Mouse (Mus musculus) G1E (cell line): ENCODE results near the gene Rrm2.

ENCODE experiments used
- CTCF ChIP-seq: IDR thresholded peaks from 2 replicates; pipeline ENCODE4 v1.5.1; 2012; ENCODE audit warnings: low read depth, low read length, inconsistent platforms, mixed read lengths
- GATA1 ChIP-seq: IDR thresholded peaks from 2 replicates; pipeline ENCODE4 v1.6.1; 2012; ENCODE audit warnings: borderline replicate concordance, low read length, inconsistent platforms, mixed read lengths
- GATA2 ChIP-seq: IDR thresholded peaks from 2 replicates; pipeline ENCODE4 v1.6.1; 2012; ENCODE audit warnings: low read depth, low read length, inconsistent platforms, borderline replicate concordance
- TAL1 ChIP-seq: conservative IDR thresholded peaks from 2 replicates; pipeline ENCODE4 v1.6.1; 2012; ENCODE audit warnings: low read depth, low read length, inconsistent platforms, mixed read lengths

DNA sequence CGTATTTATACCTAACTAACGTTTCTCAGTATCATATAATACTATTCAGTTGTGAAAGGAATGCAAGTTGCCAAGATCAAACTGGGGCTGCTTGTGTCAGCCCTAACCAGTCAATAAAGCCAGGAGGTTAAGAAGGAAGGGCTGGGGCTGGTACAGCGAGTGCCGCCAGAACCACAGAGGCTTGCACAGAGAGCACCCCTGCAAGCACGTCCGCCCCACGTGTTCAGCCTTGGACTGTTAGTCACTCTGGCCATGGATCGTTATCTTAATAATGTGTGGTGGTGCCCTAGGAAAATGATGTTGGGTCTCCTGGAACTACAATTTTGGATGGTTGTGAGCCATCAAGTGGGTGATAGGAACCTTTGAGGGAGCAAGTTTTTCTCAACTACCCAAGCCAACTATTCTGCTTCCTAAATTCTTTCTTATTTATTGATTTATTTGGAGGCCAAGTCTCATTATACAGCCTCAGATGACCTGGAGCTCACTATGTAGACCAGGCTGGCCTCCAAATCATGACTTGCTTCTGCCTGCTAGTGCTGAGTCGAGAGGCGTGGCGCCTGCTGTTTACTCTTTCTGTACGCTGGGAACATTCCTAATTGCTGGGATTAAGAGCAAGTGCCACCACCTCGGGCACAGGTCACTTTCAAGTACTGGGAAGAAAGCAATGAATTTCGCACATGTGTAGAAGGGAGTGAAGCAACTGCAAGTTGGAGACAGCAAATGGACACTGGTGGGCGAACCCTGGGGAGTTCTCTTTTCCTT is 2.4 kb upstream of the Rrm2 start:
- TF ChIP-seq TAL1, result no peak
- TF ChIP-seq CTCF, result no peak
- no peak for TF ChIP-seq GATA1
- TF ChIP-seq GATA2, result no peak
